Mouse (Mus musculus): ENCODE data around the gene Idnk. TPM values are rescaled to one million over a fixed set of nuclear protein-coding genes. Genes with fewer than 3 reads are reported as not detected.

Gene Idnk
- polyA plus RNA-seq, 1 experiment from 2014 or later = 45.8 TPM

GRCm38 (mm10) chr13:58177511-58178208 is 20.2 kb downstream of the Idnk start:
- Histone ChIP-seq H3K27ac (ENCODE audit: low read depth, low read length) (no peak overlapping the region), H3K4me2 (ENCODE audit: low read depth, low read length, severe bottlenecking) (no peak overlapping the region), H3K4me1 (replicated peaks; ENCODE audit: control insufficient read depth, insufficient read depth, low read length) (no peaks in the 10 kb centered on the region), H3K4me3 (ENCODE audit: low read depth, low read length) (no peak overlapping the region), H3K36me3 (ENCODE audit: control insufficient read depth, insufficient read depth, low read length) (peaks cover 10% of the 10 kb centered on the region; the same call in 1 of the 2 replicates), H3K9ac (ENCODE audit: low read length) (no peak overlapping the region), H3K27me3 (ENCODE audit: control insufficient read depth, insufficient read depth, low read length) (no peaks in the 10 kb centered on the region), H3K9me3 (ENCODE audit: control insufficient read depth, low read length) (no peaks in the 10 kb centered on the region)
- ATAC-seq (replicated peaks; ENCODE audit: low FRiP score) = no peak
- WGBS = 91% methylated on average over 9 of the region's 9 CpGs
- no peak for DNase-seq (ENCODE audit: low spot score)

DNA sequence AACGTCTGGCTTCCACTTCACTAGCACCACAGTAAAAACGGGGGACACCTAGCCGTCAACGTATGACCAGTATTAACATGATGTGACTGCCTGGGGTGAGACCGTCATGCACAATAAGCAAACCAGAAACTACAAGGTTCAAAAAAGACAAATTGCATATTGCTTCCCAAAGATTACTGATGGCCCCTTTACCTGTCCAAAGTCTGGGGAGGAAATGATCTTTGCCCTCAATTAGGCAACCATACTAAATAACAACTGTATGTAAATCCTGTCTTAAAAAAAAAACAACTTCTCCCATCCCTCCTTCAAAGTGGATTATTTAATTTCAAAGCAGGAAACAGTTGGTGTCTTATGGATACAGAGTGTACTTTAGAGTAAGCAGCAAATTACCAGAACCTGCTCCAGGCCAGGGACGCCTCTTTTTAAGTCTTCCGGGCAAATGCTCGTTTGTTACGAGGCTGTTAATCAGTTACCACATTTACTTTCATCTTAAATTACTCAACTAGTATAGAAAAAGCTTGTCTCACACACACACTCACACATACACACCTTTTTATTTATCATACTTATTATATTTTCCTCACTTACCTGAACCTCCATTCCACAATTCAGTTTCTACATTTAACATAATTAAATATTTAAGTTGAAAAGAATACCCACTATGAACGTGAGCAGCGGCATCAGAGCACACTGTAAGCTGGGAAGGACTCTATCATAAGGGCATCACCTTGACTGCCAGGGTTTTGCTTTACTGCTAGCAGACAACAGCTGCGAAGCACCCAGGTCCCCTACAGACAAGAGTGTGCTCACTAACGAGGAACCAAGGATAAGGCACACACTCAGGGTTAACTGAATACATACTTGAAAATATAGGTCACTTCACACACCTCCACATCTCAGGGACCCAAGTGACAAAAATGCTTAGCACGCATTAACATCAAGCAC is 24.4 kb downstream of the Idnk start:
- Histone ChIP-seq H3K36me3 (ENCODE audit: control insufficient read depth, insufficient read depth, low read length) (peaks cover 9% of the 10 kb centered on the region; the same call in 1 of the 2 replicates), H3K4me2 (ENCODE audit: low read depth, low read length, severe bottlenecking) (no peak overlapping the region), H3K27ac (ENCODE audit: low read depth, low read length) (no peak overlapping the region), H3K27me3 (ENCODE audit: control insufficient read depth, insufficient read depth, low read length) (no peaks in the 10 kb centered on the region), H3K9me3 (ENCODE audit: control insufficient read depth, low read length) (no peaks in the 10 kb centered on the region), H3K4me1 (replicated peaks; ENCODE audit: control insufficient read depth, insufficient read depth, low read length) (no peaks in the 10 kb centered on the region), H3K9ac (ENCODE audit: low read length) (no peak overlapping the region), H3K4me3 (ENCODE audit: low read depth, low read length) (no peak overlapping the region)
- ATAC-seq (replicated peaks; ENCODE audit: low FRiP score) (no peak), DNase-seq (ENCODE audit: low spot score) (no peak)
- 88% methylated on average over 14 of the region's 14 CpGs for WGBS

DNA sequence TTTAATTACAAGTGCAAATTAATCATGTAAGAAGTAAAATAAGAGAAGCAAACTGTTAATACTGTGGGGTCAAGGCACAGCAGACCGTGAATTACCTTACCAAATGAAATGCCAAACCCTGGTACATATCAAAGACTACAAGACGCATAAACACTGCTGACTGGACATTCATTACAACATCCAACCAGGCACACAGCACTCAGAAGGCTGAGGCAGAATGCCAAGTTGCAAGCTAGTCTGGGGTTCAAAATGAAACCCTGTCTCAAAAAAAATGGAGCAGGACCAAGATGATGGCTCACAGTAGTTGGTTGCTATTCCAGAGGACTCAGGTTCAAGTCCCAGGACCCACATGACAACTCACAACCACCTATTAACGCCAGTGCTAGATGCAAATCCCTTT is 26.7 kb downstream of the Idnk start:
- H3K27me3 ChIP-seq (ENCODE audit: control insufficient read depth, insufficient read depth, low read length) = no peaks in the 10 kb centered on the region
- H3K36me3 ChIP-seq (ENCODE audit: control insufficient read depth, insufficient read depth, low read length) = peaks cover 6% of the 10 kb centered on the region; the same call in 1 of the 2 replicates
- H3K4me1 ChIP-seq (replicated peaks; ENCODE audit: control insufficient read depth, insufficient read depth, low read length) = no peaks in the 10 kb centered on the region
- DNase-seq (ENCODE audit: low spot score) (no peak), ATAC-seq (replicated peaks; ENCODE audit: low FRiP score) (no peak)
- no peak overlapping the region for H3K4me2 ChIP-seq (ENCODE audit: low read depth, low read length, severe bottlenecking)
- no peak overlapping the region for H3K27ac ChIP-seq (ENCODE audit: low read depth, low read length)
- no peak overlapping the region for H3K4me3 ChIP-seq (ENCODE audit: low read depth, low read length)
- H3K9me3 ChIP-seq (ENCODE audit: control insufficient read depth, low read length) = no peaks in the 10 kb centered on the region
- no peak overlapping the region for H3K9ac ChIP-seq (ENCODE audit: low read length)
- WGBS = 88% methylated on average over 3 of the region's 3 CpGs

GRCm38 (mm10) chr13:58186281-58186680 is 28.8 kb downstream of the Idnk start:
- Histone ChIP-seq H3K9me3 (ENCODE audit: control insufficient read depth, low read length) (no peaks in the 10 kb centered on the region), H3K36me3 (ENCODE audit: control insufficient read depth, insufficient read depth, low read length) (peaks cover 5% of the 10 kb centered on the region; the same call in 1 of the 2 replicates), H3K27ac (ENCODE audit: low read depth, low read length) (no peak overlapping the region), H3K4me2 (ENCODE audit: low read depth, low read length, severe bottlenecking) (no peak overlapping the region), H3K4me3 (ENCODE audit: low read depth, low read length) (no peak overlapping the region), H3K27me3 (ENCODE audit: control insufficient read depth, insufficient read depth, low read length) (no peaks in the 10 kb centered on the region), H3K9ac (ENCODE audit: low read length) (no peak overlapping the region), H3K4me1 (replicated peaks; ENCODE audit: control insufficient read depth, insufficient read depth, low read length) (no peaks in the 10 kb centered on the region)
- no peak for ATAC-seq (replicated peaks; ENCODE audit: low FRiP score)
- DNase-seq (ENCODE audit: low spot score) = no peak
- 89% methylated on average over 8 of the region's 8 CpGs for WGBS

DNA sequence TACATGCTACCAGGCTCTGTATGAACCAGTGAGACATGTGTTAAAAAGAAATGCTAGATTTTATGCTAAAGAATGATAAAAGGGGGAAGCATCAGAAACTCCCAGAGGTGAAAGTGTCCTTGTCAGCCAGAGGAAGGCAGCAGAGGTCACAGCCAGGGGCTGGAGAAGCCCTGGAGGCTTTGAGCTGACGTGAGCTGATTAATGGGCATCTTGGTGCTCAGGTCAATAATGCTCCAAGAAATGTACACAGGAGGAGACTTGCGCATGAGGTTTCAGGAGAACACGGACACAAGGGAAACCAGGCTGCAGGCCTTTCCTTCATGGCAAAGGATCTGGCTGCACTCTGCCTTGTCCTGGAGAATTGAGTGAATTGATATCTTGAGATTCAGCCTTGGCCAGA is 30.3 kb downstream of the Idnk start:
- DNase-seq (ENCODE audit: low spot score) (no peak), ATAC-seq (replicated peaks; ENCODE audit: low FRiP score) (no peak)
- Histone ChIP-seq H3K27me3 (ENCODE audit: control insufficient read depth, insufficient read depth, low read length) (no peaks in the 10 kb centered on the region), H3K9me3 (ENCODE audit: control insufficient read depth, low read length) (no peaks in the 10 kb centered on the region), H3K36me3 (ENCODE audit: control insufficient read depth, insufficient read depth, low read length) (peaks cover 6% of the 10 kb centered on the region; the same call in 1 of the 2 replicates), H3K4me2 (ENCODE audit: low read depth, low read length, severe bottlenecking) (no peak overlapping the region), H3K4me1 (replicated peaks; ENCODE audit: control insufficient read depth, insufficient read depth, low read length) (no peaks in the 10 kb centered on the region), H3K4me3 (ENCODE audit: low read depth, low read length) (no peak overlapping the region), H3K9ac (ENCODE audit: low read length) (no peak overlapping the region), H3K27ac (ENCODE audit: low read depth, low read length) (no peak overlapping the region)
- 86% methylated on average over 3 of the region's 3 CpGs for WGBS

DNA sequence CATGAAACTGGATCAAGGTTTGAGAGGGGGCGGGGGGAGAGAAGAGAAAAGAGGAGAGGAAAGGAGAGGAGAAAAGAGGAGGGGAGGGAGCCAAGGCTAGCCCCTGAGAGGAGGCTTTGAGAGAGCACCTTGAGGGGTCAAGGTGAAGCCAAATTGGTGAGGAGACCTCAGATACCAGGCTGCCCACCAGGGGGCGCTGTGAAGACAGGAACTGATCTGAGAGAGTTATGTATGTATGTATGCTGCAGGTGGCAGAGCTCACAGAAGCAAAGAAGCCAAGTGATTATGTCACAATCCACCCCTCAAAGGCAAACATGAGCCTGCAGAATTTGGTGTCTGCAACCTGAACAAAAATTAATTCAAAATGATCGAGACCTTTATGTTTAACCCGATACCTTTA is 31.0 kb downstream of the Idnk start:
- Histone ChIP-seq H3K4me3 (ENCODE audit: low read depth, low read length) (no peak overlapping the region), H3K36me3 (ENCODE audit: control insufficient read depth, insufficient read depth, low read length) (peaks cover 6% of the 10 kb centered on the region; the same call in 1 of the 2 replicates), H3K4me2 (ENCODE audit: low read depth, low read length, severe bottlenecking) (no peak overlapping the region), H3K9ac (ENCODE audit: low read length) (no peak overlapping the region), H3K27me3 (ENCODE audit: control insufficient read depth, insufficient read depth, low read length) (no peaks in the 10 kb centered on the region), H3K27ac (ENCODE audit: low read depth, low read length) (no peak overlapping the region), H3K9me3 (ENCODE audit: control insufficient read depth, low read length) (no peaks in the 10 kb centered on the region), H3K4me1 (replicated peaks; ENCODE audit: control insufficient read depth, insufficient read depth, low read length) (no peaks in the 10 kb centered on the region)
- DNase-seq (ENCODE audit: low spot score) (peak; percentile 92), ATAC-seq (replicated peaks; ENCODE audit: low FRiP score) (no peak)
- WGBS = 61% methylated on average over 4 of the region's 4 CpGs

- Histone ChIP-seq H3K27ac (ENCODE audit: low read depth, low read length) (no peak overlapping the region), H3K36me3 (ENCODE audit: control insufficient read depth, insufficient read depth, low read length) (peaks cover 3% of the 10 kb centered on the region; the same call in 1 of the 2 replicates), H3K4me2 (ENCODE audit: low read depth, low read length, severe bottlenecking) (no peak overlapping the region), H3K9me3 (ENCODE audit: control insufficient read depth, low read length) (no peaks in the 10 kb centered on the region), H3K4me1 (replicated peaks; ENCODE audit: control insufficient read depth, insufficient read depth, low read length) (no peaks in the 10 kb centered on the region), H3K9ac (ENCODE audit: low read length) (no peak overlapping the region), H3K27me3 (ENCODE audit: control insufficient read depth, insufficient read depth, low read length) (no peaks in the 10 kb centered on the region), H3K4me3 (ENCODE audit: low read depth, low read length) (no peak overlapping the region)
- no peak for DNase-seq (ENCODE audit: low spot score)
- 88% methylated on average over 5 of the region's 5 CpGs for WGBS
- ATAC-seq (replicated peaks; ENCODE audit: low FRiP score) = no peak
Measured at GRCm38 (mm10) chr13:58189473-58189872, 32.0 kb downstream of the Idnk start.

- Histone ChIP-seq H3K27me3 (ENCODE audit: control insufficient read depth, insufficient read depth, low read length) (no peaks in the 10 kb centered on the region), H3K9ac (ENCODE audit: low read length) (no peak overlapping the region), H3K36me3 (ENCODE audit: control insufficient read depth, insufficient read depth, low read length) (peaks cover 3% of the 10 kb centered on the region; the same call in 1 of the 2 replicates), H3K9me3 (ENCODE audit: control insufficient read depth, low read length) (no peaks in the 10 kb centered on the region), H3K27ac (ENCODE audit: low read depth, low read length) (no peak overlapping the region), H3K4me3 (ENCODE audit: low read depth, low read length) (no peak overlapping the region), H3K4me2 (ENCODE audit: low read depth, low read length, severe bottlenecking) (no peak overlapping the region), H3K4me1 (replicated peaks; ENCODE audit: control insufficient read depth, insufficient read depth, low read length) (no peaks in the 10 kb centered on the region)
- WGBS = 99% methylated on average over 14 of the region's 14 CpGs
- ATAC-seq (replicated peaks; ENCODE audit: low FRiP score) = no peak
- DNase-seq (ENCODE audit: low spot score) = no peak
Measured at GRCm38 (mm10) chr13:58191516-58191915, 34.1 kb downstream of the Idnk start.
